Mouse (Mus musculus): ENCODE measurements around the gene Slc35a2.

GRCm38 (mm10) chrX:7926266-7926665, 42.4 kb downstream of the Slc35a2 start:
- no peak for TF ChIP-seq POLR2A (IDR thresholded peaks at IDR 0.05; ENCODE audit: borderline replicate concordance, insufficient read depth, low read length)
- no peak for TF ChIP-seq CTCF (IDR thresholded peaks at IDR 0.05; ENCODE audit: borderline replicate concordance, insufficient read depth, low read depth, low read length)

All from cerebellum, adult 2 months (tissue).